Mouse (Mus musculus) myocyte (in vitro differentiated cells): ENCODE results near the gene Il10. TPM values are rescaled to one million over a fixed set of nuclear protein-coding genes. Genes with fewer than 3 reads are reported as not detected.

Experiments
- H3K27me3 ChIP-seq: one replicate; pipeline ENCODE4 v1.6.1; 2011; ENCODE audit not compliant: control insufficient read depth, insufficient read depth, insufficient read length
- H3K36me3 ChIP-seq: one replicate; pipeline ENCODE4 v1.6.1; 2011; ENCODE audit not compliant: control insufficient read depth, insufficient read depth
- H3K4me2 ChIP-seq: one replicate; pipeline ENCODE4 v1.6.1; 2011; ENCODE audit warnings: low read depth, control low read depth
- H3K4me3 ChIP-seq: one replicate; pipeline ENCODE4 v1.5.1; 2011; ENCODE audit warnings: mild to moderate bottlenecking, control low read depth, moderate library complexity
- H3K79me2 ChIP-seq: one replicate; pipeline ENCODE4 v1.6.1; 2011; ENCODE audit not compliant: control insufficient read depth, insufficient read depth
- H3ac ChIP-seq: one replicate; pipeline ENCODE4 v1.6.1; 2011; ENCODE audit not compliant: control insufficient read depth, insufficient read length
- CEBPB ChIP-seq: IDR thresholded peaks from 2 replicates; pipeline ENCODE4 v1.6.1; 2011; ENCODE audit warnings: mild to moderate bottlenecking, moderate library complexity; ENCODE audit not compliant: poor library complexity, insufficient read depth, severe bottlenecking
- E2F4 ChIP-seq: IDR thresholded peaks from one replicate; pipeline ENCODE4 v1.6.1; 2011; ENCODE audit warnings: mild to moderate bottlenecking, control low read depth, moderate library complexity; ENCODE audit not compliant: insufficient read depth
- MAX ChIP-seq: IDR thresholded peaks from one replicate; pipeline ENCODE4 v1.6.1; 2011; ENCODE audit warnings: low read depth, mild to moderate bottlenecking, control low read depth
- MYOD1 ChIP-seq, 3 experiments: IDR thresholded peaks; one replicate each; pipeline ENCODE4 v1.6.1; 2011; ENCODE audit warnings: control low read depth in 2 of 3, low read depth in 2 of 3, mild to moderate bottlenecking in 2 of 3, moderate library complexity in 1 of 3; ENCODE audit not compliant: insufficient read length in 2 of 3, control insufficient read depth in 1 of 3
- MYOG ChIP-seq, 3 experiments: IDR thresholded peaks; one replicate each; pipeline ENCODE4 v1.6.1; 2011; ENCODE audit warnings: control low read depth in 2 of 3, low read depth in 2 of 3, mild to moderate bottlenecking in 2 of 3; ENCODE audit not compliant: insufficient read length in 2 of 3, control insufficient read depth in 1 of 3, insufficient read depth in 1 of 3
- POLR2A ChIP-seq: IDR thresholded peaks from one replicate; pipeline ENCODE4 v1.6.1; 2011; ENCODE audit warnings: low read depth, mild to moderate bottlenecking, control low read depth, moderate library complexity; ENCODE audit not compliant: insufficient read length
- POLR2AphosphoS2 ChIP-seq: IDR thresholded peaks from one replicate; pipeline ENCODE4 v1.6.1; 2011; ENCODE audit warnings: low read depth, control low read depth; ENCODE audit not compliant: insufficient read length
- REST ChIP-seq: IDR thresholded peaks from one replicate; pipeline ENCODE4 v1.6.1; 2011; ENCODE audit warnings: mild to moderate bottlenecking, control low read depth, moderate library complexity; ENCODE audit not compliant: insufficient read depth, insufficient read length
- SRF ChIP-seq: IDR thresholded peaks from one replicate; pipeline ENCODE4 v1.6.1; 2011; ENCODE audit warnings: low read depth; ENCODE audit not compliant: control insufficient read depth, insufficient read length
- TCF12 ChIP-seq: IDR thresholded peaks from one replicate; pipeline ENCODE4 v1.6.1; 2011; ENCODE audit warnings: mild to moderate bottlenecking, control low read depth; ENCODE audit not compliant: poor library complexity, insufficient read depth, severe bottlenecking
- TCF3 ChIP-seq: IDR thresholded peaks from one replicate; pipeline ENCODE4 v1.6.1; 2011; ENCODE audit warnings: low read depth, control low read depth; ENCODE audit not compliant: insufficient read length
- USF1 ChIP-seq: IDR thresholded peaks from one replicate; pipeline ENCODE4 v1.6.1; 2011; ENCODE audit warnings: low read depth, mild to moderate bottlenecking, control low read depth, moderate library complexity
- polyA plus RNA-seq: library from polyadenylated mRNA; unstranded; fragments of >200 nt; fragmentation: generic; extraction: Trizol; gene quantifications from one replicate; pipeline ENCODE4 v1.2.1, GENCODE M21; 2012; ENCODE audit warnings: missing spikeins

The Il10 gene
- polyA plus RNA-seq, 1 experiment = not detected

DNA sequence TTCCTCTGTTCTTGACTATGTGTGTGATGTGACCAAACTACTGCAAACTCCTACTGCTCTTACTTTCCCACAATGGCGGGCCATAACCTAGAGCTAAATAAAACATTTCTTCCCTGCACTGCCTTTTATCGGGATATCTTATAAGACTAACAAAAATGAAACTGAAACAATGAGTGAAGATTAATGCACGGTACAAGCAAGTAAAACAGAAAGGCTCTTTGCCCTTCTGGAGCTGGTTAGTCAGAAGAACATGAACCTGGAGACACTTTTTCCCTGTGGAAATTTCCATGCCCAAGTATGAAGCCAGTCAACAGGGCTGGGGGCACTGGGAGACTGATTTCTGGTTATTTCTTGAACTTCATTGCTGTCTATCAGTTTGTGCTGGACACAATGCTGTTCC lies 30.3 kb upstream of the Il10 start:
- H3K36me3 ChIP-seq = no peaks in the 10 kb centered on the region
- no peak overlapping the region for H3ac ChIP-seq
- H3K79me2 ChIP-seq = no peaks in the 10 kb centered on the region
- no peak overlapping the region for H3K4me2 ChIP-seq
- H3K4me3 ChIP-seq = no peak overlapping the region
- no peak for TF ChIP-seq TCF3
- no peaks in the 10 kb centered on the region for H3K27me3 ChIP-seq

DNA sequence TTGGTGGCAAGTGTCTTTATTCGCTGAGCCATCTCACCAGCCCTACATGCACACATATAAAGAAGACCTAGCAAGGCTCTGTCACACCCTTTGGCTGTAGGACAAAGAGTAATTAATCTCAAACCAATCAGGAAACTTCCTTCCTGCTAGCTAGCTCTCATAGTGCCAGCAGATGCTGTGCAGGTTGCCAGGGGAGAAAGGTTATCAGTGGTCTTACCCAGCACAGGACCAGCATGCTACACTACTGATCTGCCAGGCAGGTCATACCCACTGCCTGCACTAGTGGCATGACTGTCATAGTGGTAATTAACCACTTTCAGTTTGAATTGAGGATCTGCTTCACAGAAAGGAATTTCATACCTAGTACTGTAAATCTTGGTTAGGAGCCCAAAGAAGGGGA lies 29.2 kb upstream of the Il10 start:
- no peaks in the 10 kb centered on the region for H3K36me3 ChIP-seq
- H3K4me2 ChIP-seq = no peak overlapping the region
- TF ChIP-seq SRF (no peak), USF1 (no peak), CEBPB (no peak), MAX (no peak), TCF12 (no peak), E2F4 (no peak), POLR2A (no peak), MYOD1 (IDR thresholded peaks at IDR 0.05; ENCODE audit: control insufficient read depth in 1 of 3, insufficient read length in 2 of 3, low read depth in 2 of 3) (no peak), TCF3 (no peak), MYOG (IDR thresholded peaks at IDR 0.05; ENCODE audit: control insufficient read depth in 1 of 3, insufficient read depth in 1 of 3, insufficient read length in 2 of 3, low read depth in 2 of 3) (no peak), REST (no peak), POLR2AphosphoS2 (no peak)
- no peaks in the 10 kb centered on the region for H3K27me3 ChIP-seq
- H3ac ChIP-seq = no peak overlapping the region
- H3K4me3 ChIP-seq = no peak overlapping the region
- no peaks in the 10 kb centered on the region for H3K79me2 ChIP-seq

DNA sequence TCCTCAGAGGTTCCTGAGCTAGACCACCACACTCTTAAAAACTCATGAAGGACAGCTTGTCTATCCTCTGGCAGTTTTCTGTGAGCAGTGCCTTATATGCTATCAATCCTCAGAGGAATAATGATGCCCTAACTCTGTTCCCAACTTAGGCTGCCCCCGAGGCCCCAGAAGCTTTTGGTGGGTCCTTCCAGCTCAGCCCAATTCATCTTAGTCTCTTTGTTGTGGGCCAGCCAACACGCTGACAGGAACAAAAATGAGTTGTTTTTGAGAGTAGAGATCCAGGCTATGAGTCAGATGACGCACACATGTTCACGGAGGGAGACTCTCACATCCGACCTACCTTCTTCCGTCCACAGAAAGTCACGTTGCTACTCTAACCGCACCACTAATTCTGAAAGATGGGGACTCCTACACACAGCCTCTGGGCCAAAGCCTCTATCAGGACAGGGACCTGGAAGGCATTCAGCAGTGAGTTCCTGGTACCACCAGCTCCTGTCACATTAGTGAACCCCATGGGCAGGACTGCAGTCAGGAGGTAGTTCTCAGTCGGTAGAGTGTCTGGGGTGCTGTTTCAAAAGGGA lies 26.0 kb upstream of the Il10 start:
- H3K4me2 ChIP-seq = no peak overlapping the region
- H3K36me3 ChIP-seq = no peaks in the 10 kb centered on the region
- H3K27me3 ChIP-seq = no peaks in the 10 kb centered on the region
- H3K79me2 ChIP-seq = no peaks in the 10 kb centered on the region
- TF ChIP-seq USF1 (no peak), POLR2A (no peak), POLR2AphosphoS2 (no peak), MAX (no peak), MYOD1 (IDR thresholded peaks at IDR 0.05; ENCODE audit: control insufficient read depth in 1 of 3, insufficient read length in 2 of 3, low read depth in 2 of 3) (no peak), TCF12 (no peak), MYOG (IDR thresholded peaks at IDR 0.05; ENCODE audit: control insufficient read depth in 1 of 3, insufficient read depth in 1 of 3, insufficient read length in 2 of 3, low read depth in 2 of 3) (no peak), E2F4 (no peak)
- no peak overlapping the region for H3ac ChIP-seq
- H3K4me3 ChIP-seq = no peak overlapping the region

DNA sequence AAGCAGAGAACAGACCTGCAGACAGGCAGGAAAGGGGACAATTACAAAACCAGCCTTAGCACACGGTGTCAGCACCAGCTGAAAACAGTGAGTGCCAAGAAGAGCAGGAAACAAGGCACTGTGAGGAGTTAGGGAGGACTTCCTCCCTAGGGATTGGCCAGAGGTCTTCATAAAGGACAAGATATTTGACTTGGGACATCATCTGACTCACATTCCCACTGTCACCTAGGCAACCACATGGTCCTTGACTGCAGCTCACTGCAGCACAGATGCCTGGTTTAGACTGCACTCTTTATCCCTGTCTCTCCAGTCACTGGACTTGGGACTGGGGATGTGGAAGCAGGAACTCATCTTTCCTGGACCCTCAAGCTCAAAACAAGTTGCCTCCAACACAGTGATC lies 24.1 kb upstream of the Il10 start:
- TF ChIP-seq POLR2AphosphoS2 (no peak), CEBPB (no peak), REST (no peak), E2F4 (no peak), MAX (no peak), MYOD1 (IDR thresholded peaks at IDR 0.05; ENCODE audit: control insufficient read depth in 1 of 3, insufficient read length in 2 of 3, low read depth in 2 of 3) (no peak), POLR2A (no peak), TCF12 (no peak), TCF3 (no peak), MYOG (IDR thresholded peaks at IDR 0.05; ENCODE audit: control insufficient read depth in 1 of 3, insufficient read depth in 1 of 3, insufficient read length in 2 of 3, low read depth in 2 of 3) (no peak), SRF (no peak), USF1 (no peak)
- Histone ChIP-seq H3K4me3 (no peak overlapping the region), H3ac (no peak overlapping the region), H3K79me2 (no peaks in the 10 kb centered on the region), H3K4me2 (no peak overlapping the region), H3K27me3 (no peaks in the 10 kb centered on the region), H3K36me3 (no peaks in the 10 kb centered on the region)

DNA sequence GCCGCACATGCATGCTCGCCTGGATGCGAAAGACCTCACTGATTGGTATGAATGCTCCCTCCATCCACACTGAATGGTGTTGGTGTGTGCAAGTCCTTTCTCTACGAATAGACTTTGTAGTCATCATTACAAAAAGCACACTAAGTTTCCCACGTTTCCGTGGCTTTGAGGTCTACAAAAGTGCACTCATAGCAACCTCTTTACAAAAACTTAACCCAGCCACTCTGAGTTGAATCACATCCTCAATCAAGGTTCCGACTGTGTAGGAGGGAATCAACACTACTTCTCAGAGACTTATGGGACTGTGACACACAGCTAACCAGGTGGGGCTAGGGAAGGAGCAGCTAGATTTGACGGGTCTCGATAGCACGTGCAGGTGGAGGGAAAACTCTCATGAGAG lies 23.3 kb upstream of the Il10 start:
- Histone ChIP-seq H3K4me2 (no peak overlapping the region), H3K4me3 (no peak overlapping the region), H3K36me3 (no peaks in the 10 kb centered on the region), H3K27me3 (no peaks in the 10 kb centered on the region), H3K79me2 (no peaks in the 10 kb centered on the region), H3ac (no peak overlapping the region)
- no peak for TF ChIP-seq E2F4
- no peak for TF ChIP-seq MYOD1 (IDR thresholded peaks at IDR 0.05; ENCODE audit: control insufficient read depth in 1 of 3, insufficient read length in 2 of 3, low read depth in 2 of 3)
- no peak for TF ChIP-seq CEBPB
- TF ChIP-seq SRF = no peak
- no peak for TF ChIP-seq POLR2AphosphoS2
- no peak for TF ChIP-seq USF1
- TF ChIP-seq MYOG (IDR thresholded peaks at IDR 0.05; ENCODE audit: control insufficient read depth in 1 of 3, insufficient read depth in 1 of 3, insufficient read length in 2 of 3, low read depth in 2 of 3) = no peak
- TF ChIP-seq POLR2A = no peak
